Mouse (Mus musculus) spleen, postnatal 36 days (tissue): ENCODE results near the gene Cbx3.
"Not testable (repeated sequence)": the region's sequence is repeated elsewhere in the genome, so short reads cannot be mapped to it uniquely, and the experiment has no call there.

Source experiments
- DNase-seq, 2 experiments: peaks; one replicate each; pipeline ENCODE4 v3.0.0; 2022; ENCODE audit warnings: low spot score in 2 of 2, mixed read lengths in 1 of 2

The Cbx3 gene

GRCm38 (mm10) chr6:51469715-51470310, 347 bp upstream of the Cbx3 start, which contains the start of gene Hnrnpa2b1:
TSS of gene Hnrnpa2b1 (minus strand) at chr6:51469894.
- peak; percentile 97 to 98 for DNase-seq

- DNase-seq = no peak
Observed at GRCm38 (mm10) chr6:51471179-51471505, 982 bp downstream of the Cbx3 start.

DNA sequence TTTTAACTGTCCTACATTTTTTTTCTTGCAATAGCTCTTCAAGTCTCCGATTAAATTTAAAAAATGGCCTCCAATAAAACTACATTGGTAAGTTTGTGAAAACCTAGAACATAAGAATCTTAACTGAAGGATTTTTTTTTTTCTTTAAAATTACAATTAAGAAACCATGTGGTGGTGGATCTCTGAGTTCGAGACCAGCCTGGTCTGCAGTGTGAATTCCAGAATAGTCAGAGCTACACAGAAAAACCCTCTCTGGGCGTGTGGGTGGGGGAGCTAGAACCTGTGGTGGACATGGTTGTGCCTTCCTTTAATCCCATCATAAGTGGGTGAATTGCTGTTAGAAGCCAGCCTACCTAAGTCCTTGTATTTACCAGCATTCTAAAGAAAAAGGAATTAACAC, 1.6 kb downstream of the Cbx3 start:
- no peak for DNase-seq

GRCm38 (mm10) chr6:51472213-51472612, 2.1 kb downstream of the Cbx3 start:
- DNase-seq = no peak

DNA sequence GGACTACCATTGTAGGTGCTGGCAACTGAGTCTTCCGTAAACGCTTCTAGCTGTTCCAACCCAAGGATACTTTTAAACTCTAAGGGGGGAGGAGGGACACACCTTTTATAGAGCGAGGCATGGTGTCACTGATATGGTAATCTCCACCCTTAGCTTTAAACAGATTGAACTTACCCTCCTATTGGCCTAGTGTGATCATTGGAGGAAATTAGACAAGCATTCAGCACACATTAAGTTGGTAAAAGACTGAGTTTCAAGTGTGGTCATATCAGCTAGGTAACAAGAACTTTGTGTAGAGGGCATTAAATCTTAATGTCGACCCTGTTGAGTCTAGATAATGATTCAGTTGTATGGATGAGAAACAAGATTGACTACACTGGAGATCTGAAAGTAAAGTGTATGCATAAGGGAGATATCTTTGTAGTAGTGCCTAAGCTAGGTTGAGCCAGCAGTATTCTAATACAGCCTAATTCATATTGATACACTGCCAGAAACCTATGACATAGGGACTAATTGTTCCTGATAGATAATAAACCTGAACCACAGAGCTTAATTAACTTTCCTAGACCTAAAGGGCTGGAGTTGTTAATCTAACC, 9.1 kb downstream of the Cbx3 start:
- DNase-seq = no peak

DNA sequence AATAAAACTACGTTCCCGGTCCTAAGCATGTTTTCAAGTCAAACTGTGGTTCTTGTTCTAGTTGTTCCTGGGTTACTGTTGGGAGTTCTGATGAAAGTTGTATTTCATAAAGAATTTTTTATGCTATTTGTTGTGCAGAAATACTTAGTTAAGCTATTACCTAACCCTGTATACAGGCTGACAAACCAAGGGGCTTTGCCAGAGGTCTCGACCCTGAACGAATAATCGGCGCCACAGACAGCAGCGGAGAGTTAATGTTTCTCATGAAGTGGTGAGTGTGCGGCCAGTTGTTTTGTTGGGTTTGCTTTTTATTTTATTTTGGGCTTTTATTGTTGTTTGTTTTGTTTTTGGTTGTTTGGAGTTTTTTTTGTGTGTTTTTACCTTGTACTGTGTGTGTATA, 11.4 kb downstream of the Cbx3 start:
- DNase-seq = no peak

DNA sequence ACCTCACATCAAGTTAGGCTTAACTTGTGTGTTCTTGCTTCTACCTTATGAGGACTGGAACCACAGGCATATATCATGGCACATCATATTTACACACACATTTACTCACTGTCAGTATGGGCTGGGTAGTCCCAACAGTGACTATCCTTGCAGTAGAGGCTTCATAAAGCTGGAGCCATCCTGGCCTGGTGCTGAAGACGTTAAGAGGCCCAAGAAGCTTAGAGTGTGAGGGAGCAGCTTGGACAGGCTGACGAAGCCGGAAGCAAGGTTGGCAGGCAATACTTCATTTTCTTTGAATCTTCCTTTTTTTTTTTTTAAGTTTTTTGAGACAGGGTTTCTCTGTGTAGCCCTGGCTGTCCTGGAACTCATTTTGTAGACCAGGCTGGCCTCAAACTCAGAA, 13.7 kb downstream of the Cbx3 start:
- no peak for DNase-seq

DNA sequence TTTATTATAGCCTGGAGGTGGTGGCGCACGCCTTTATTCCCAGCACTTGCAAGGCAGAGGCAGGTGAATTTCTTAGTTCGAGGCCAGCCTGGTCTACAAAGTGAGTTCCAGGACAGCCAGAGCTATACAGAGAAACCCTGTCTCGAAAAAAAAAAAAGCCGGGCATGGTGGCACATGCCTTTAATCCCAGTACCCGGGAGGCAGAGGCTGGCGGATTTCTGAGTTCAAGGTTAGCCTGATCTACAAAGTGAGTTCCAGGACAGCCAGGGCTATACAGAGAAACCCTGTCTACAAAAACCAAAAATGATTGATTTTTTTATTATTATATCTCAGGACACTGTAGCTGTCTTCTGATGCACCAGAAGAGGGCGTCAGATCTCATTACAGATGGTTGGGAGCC, 14.4 kb downstream of the Cbx3 start:
- not testable (repeated sequence) for DNase-seq

GRCm38 (mm10) chr6:51485646-51486045, 15.5 kb downstream of the Cbx3 start:
- DNase-seq = no peak

DNA sequence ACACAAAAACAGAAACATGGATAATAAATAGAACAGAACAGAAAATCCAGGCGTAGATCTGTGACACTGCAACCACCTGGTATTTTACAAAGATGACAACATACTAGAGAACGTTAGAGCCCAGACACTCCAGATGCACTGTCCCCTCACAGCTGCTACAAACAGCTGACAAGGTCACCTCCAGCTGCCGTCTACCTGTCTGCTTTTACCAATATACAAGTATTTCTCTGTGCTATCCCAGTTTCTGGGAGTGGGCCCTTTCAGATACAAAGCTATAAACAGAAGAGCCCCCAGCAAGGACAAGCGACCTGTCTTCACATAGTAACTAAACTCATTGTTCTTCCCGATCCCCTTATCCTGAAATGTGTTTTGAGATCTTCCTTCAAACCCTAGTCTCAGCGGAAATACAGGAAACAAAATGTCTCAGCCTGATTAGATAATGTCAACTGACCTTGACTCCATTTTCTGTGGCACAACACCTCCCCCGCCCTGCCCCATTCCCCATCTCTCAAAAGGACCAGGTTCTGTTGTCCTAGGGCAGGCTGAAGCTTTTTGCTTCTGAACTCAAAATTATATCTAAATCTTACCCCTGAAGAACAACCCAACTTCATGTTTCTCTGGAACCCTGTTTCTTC, 16.0 kb downstream of the Cbx3 start:
- DNase-seq = no peak

GRCm38 (mm10) chr6:51486731-51487130, 16.6 kb downstream of the Cbx3 start:
- DNase-seq = no peak

DNA sequence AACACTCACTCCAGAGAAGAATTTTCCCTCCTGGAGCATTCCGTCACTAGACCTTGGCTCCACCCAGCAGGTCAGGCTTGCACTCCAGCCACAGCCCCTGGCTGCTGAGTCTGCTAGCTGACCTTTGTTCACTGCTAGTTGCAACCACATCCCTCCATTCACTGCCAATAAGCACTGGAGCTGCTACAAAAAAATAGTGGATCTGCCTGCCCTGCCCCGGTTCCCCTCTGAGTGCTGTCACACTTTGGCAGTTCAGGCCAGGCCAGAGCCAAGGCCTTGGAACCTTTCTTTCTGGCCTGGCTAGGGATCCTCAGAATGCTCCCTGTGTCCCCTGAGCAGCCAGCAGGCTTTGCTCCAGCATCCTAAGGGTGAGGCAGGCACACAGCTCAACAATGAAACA, 19.6 kb downstream of the Cbx3 start:
- DNase-seq = no peak

DNA sequence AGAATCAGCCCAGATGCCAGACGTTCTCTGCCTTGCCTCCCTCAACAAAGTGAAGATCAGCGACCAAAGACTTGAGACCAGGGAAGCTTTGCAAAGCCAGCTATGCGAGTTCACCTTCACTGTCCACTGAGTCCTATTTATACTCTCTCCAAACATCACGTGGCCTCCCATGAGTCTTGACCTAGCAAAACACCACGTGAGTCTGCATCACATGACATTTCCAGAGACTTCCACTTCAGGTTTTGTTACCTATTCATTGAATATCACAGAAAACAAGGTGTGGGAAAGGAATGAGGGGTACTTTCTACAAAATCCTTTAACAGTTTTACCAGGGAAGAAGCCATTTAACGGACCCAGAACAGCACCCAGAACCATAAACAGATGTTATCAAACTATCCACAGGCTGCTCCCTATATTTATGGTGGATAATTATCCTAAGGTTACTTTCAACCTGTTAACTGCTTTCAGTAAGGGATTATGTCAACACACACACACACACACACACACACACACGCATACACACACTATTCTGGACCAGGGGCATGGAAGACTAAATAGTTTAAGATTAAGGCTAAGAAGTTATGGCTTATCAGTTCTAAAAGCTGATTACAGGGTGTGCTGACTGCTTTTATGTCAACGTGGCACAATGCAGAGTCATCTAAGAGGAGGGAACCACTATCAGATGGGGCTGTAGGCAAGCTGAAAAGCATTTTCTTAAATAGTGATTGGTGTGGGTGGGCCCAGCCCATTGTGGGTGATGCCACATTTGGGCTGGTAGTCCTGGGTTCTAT, 27.4 kb downstream of the Cbx3 start:
- no peak for DNase-seq

- DNase-seq = no peak
Observed at GRCm38 (mm10) chr6:51505671-51506070, 35.5 kb downstream of the Cbx3 start.

DNA sequence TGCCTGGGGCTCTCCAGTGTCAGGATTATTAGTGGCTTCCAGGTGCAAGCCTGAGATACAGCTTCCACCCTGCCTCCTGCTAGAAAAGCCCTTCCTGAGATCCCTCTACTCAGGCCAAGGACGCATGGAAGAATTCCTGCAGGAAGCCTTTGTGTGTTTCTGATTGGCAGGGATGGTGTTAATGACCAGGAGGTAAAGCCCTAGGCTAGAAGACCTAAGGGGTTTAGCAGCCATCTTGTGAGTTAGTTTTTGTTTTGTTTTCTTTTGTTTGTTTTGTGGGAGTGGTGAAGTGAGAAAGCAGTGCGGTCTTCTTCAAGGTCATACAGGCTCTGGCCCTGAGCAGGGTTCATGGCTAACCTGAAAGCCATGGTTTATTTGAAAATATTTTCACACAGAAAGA, 37.4 kb downstream of the Cbx3 start:
- DNase-seq = no peak

- peak; percentile 61 to 67 for DNase-seq
Observed at GRCm38 (mm10) chr6:51508750-51509648, 38.8 kb downstream of the Cbx3 start.

- peak; percentile 18 to 46 for DNase-seq
Observed at GRCm38 (mm10) chr6:51510094-51510493, 39.9 kb downstream of the Cbx3 start.

DNA sequence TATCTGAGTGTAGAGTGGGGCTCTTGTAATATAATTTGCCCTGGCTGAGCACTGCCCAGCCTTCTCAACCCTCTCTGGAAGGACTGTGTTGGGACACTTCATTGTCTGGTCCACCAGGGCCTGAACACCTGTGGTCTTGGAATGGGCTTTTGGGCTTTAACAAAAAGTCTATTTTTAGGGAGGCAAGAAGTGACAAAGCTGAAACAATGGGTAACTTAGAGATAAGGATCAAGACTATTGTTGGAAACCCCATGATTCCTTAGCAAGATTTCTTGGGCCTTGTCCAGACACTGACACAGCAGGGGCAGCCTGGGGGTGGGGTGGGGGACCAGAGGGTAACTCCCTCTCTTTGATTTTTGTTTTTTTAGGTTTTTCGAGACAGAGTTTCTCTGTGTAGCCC, 40.8 kb downstream of the Cbx3 start:
- DNase-seq = no peak

DNA sequence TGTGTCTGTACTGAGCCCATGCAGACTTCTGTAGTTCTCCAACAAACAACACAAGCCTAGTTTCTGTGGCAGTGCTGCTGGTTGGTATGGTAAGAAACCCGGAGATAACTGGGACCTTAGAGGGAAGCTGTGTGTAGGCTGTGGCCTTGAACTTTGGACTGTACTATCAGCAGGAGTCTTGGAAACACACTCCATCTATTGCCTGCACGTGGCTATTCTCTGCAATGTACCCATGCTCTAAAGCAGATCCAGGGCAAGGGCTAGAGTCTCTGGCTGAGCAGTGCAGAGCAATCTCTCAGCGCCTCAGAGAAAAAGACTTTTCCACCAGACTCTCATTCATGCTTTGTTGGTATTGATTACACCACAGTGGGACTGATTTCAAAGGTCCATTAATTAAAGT, 43.6 kb downstream of the Cbx3 start:
- DNase-seq = no peak

DNA sequence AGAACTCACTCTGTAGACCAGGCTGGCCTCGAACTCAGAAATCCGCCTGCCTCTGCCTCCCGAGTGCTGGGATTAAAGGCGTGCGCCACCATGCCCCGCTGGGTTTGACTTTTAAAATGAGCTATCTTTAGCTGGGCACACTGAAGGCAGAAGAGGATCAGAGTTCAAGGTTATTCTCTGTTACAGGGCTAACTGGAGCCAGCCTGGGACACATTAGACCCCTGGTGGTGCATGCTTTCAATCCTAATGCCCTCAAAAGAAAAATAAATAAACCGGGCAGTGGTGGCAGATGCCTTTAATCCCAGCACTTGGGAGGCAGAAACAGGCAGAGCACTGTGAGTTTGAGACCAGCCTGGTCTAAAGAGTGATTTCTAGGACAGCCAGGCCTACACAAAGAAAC, 44.7 kb downstream of the Cbx3 start:
- DNase-seq = no peak

- no peak for DNase-seq
Observed at GRCm38 (mm10) chr6:51523310-51523709, 53.1 kb downstream of the Cbx3 start.
